Mouse (Mus musculus): ENCODE data around the gene Dner.

DNA sequence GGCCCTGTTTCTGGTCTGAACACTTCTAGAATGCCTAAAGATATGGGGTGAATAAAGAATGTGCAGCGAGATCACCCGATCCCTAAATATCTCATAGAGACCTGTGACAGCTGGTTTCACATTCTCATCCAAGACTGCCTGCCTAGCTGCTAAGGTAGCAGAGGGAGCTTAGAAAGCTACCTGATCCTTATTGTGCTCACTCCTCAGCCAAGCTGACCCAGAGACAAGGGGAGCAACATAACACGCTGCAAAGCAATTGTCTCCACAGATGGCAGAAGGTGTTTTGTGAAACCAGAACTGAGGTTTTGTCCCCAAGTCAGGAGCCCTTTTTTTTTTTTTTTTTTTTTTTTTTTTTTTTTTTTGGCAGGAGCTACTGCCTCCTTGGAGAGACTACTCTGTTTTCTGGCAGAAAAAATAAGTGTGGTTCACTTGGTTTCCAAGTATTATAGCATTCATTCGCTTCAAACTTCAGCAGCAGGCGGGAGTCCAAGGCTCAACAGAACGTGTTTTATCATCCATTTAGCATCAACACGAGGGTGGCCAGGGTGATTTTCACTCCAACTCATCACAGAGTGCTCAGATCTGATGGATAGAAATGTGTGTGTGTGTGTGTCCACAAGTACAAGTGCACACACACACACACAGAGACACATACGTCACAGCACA, 309.4 kb downstream of the Dner start:
- TF ChIP-seq GATA1 (IDR thresholded peaks at IDR 0.05; ENCODE audit: borderline replicate concordance, low read length) (no peak), FLI1 (IDR thresholded peaks at IDR 0.05; ENCODE audit: low read length) (no peak)

All from megakaryocyte, embryonic 14.5 days (primary cell).